Mouse (Mus musculus): Measurements from ENCODE around the gene Snx32. TPM values are rescaled to one million over a fixed set of nuclear protein-coding genes. Genes with fewer than 3 reads are reported as not detected.

Gene Snx32
- polyA plus RNA-seq (2014; fragmentation: Nextera tagmentation; extraction: Ambion mirVana), result 14.0 and 16.7 TPM in 2 replicates

- peak; percentile 99 for ATAC-seq (replicated peaks; ENCODE audit: insufficient number of reproducible peaks, low FRiP score, low TSS enrichment)
- Histone ChIP-seq H3K27me3 (ENCODE audit: control insufficient read depth, insufficient read depth, low read length) (no peaks in the 10 kb centered on the region), H3K27ac (ENCODE audit: low read depth, low read length) (0 out of 2 replicates have a peak within 1 kb of the TSS, but pooled peaks have one; percentile 50), H3K36me3 (ENCODE audit: control insufficient read depth, insufficient read depth, low read length) (no peaks in the 10 kb centered on the region), H3K4me2 (peak within 1 kb of the TSS; percentile 90), H3K4me1 (ENCODE audit: control insufficient read depth, insufficient read depth, low read length) (peaks cover 11% of the 10 kb centered on the region), H3K9ac (ENCODE audit: low read depth, low read length) (peak within 1 kb of the TSS; percentile 73), H3K4me3 (ENCODE audit: low read depth, low read length) (peak within 1 kb of the TSS; percentile 47), H3K9me3 (replicated peaks; ENCODE audit: control insufficient read depth, low read length) (no peaks in the 10 kb centered on the region)
- WGBS (ENCODE audit: insufficient replicate concordance), result 3% methylated on average over 47 of the region's 47 CpGs
These were observed at the start of gene Snx32 for GRCm38 (mm10) chr19:5510031-5511026. Gene Snx32, minus strand, starts transcription at chr19:5510538.

- Histone ChIP-seq H3K4me2 (peak overlapping the region; percentile 67), H3K9ac (ENCODE audit: low read depth, low read length) (peak overlapping the region; percentile 11; the same call in 1 of the 2 replicates), H3K4me3 (ENCODE audit: low read depth, low read length) (peak overlapping the region; percentile 42), H3K9me3 (replicated peaks; ENCODE audit: control insufficient read depth, low read length) (no peaks in the 10 kb centered on the region), H3K27me3 (ENCODE audit: control insufficient read depth, insufficient read depth, low read length) (peaks cover 90% of the 10 kb centered on the region), H3K4me1 (ENCODE audit: control insufficient read depth, insufficient read depth, low read length) (peaks cover 12% of the 10 kb centered on the region), H3K27ac (ENCODE audit: low read depth, low read length) (no peak overlapping the region), H3K36me3 (ENCODE audit: control insufficient read depth, insufficient read depth, low read length) (no peaks in the 10 kb centered on the region)
- ATAC-seq (replicated peaks; ENCODE audit: insufficient number of reproducible peaks, low FRiP score, low TSS enrichment), result no peak
- 1% methylated on average over 69 of the region's 69 CpGs for WGBS (ENCODE audit: insufficient replicate concordance)
These were observed 49.5 kb upstream of the Snx32 start for GRCm38 (mm10) chr19:5559631-5560456.

- Histone ChIP-seq H3K27me3 (ENCODE audit: control insufficient read depth, insufficient read depth, low read length) (peaks cover 89% of the 10 kb centered on the region), H3K9ac (ENCODE audit: low read depth, low read length) (no peak overlapping the region), H3K4me1 (ENCODE audit: control insufficient read depth, insufficient read depth, low read length) (peaks cover 12% of the 10 kb centered on the region), H3K27ac (ENCODE audit: low read depth, low read length) (no peak overlapping the region), H3K4me2 (peak overlapping the region; percentile 67; the same call in 1 of the 2 replicates), H3K4me3 (ENCODE audit: low read depth, low read length) (peak overlapping the region; percentile 42; the same call in 1 of the 2 replicates), H3K9me3 (replicated peaks; ENCODE audit: control insufficient read depth, low read length) (no peaks in the 10 kb centered on the region), H3K36me3 (ENCODE audit: control insufficient read depth, insufficient read depth, low read length) (no peaks in the 10 kb centered on the region)
- no peak for ATAC-seq (replicated peaks; ENCODE audit: insufficient number of reproducible peaks, low FRiP score, low TSS enrichment)
- 20% methylated on average over 8 of the region's 8 CpGs for WGBS (ENCODE audit: insufficient replicate concordance)
These were observed 48.9 kb upstream of the Snx32 start for GRCm38 (mm10) chr19:5559229-5559628.

GRCm38 (mm10) chr19:5558770-5559169 lies 48.4 kb upstream of the Snx32 start:
- H3K27ac ChIP-seq (ENCODE audit: low read depth, low read length), result no peak overlapping the region
- H3K27me3 ChIP-seq (ENCODE audit: control insufficient read depth, insufficient read depth, low read length), result peaks cover 86% of the 10 kb centered on the region
- ATAC-seq (replicated peaks; ENCODE audit: insufficient number of reproducible peaks, low FRiP score, low TSS enrichment), result no peak
- no peaks in the 10 kb centered on the region for H3K9me3 ChIP-seq (replicated peaks; ENCODE audit: control insufficient read depth, low read length)
- H3K4me3 ChIP-seq (ENCODE audit: low read depth, low read length), result no peak overlapping the region
- H3K36me3 ChIP-seq (ENCODE audit: control insufficient read depth, insufficient read depth, low read length), result no peaks in the 10 kb centered on the region
- H3K4me2 ChIP-seq, result no peak overlapping the region
- H3K4me1 ChIP-seq (ENCODE audit: control insufficient read depth, insufficient read depth, low read length), result peaks cover 12% of the 10 kb centered on the region
- no peak overlapping the region for H3K9ac ChIP-seq (ENCODE audit: low read depth, low read length)
- 57% methylated on average over 8 of the region's 8 CpGs for WGBS (ENCODE audit: insufficient replicate concordance)

- Histone ChIP-seq H3K4me1 (ENCODE audit: control insufficient read depth, insufficient read depth, low read length) (peaks cover 12% of the 10 kb centered on the region), H3K4me2 (no peak overlapping the region), H3K9me3 (replicated peaks; ENCODE audit: control insufficient read depth, low read length) (no peaks in the 10 kb centered on the region), H3K27ac (ENCODE audit: low read depth, low read length) (no peak overlapping the region), H3K36me3 (ENCODE audit: control insufficient read depth, insufficient read depth, low read length) (no peaks in the 10 kb centered on the region), H3K4me3 (ENCODE audit: low read depth, low read length) (no peak overlapping the region), H3K27me3 (ENCODE audit: control insufficient read depth, insufficient read depth, low read length) (peaks cover 83% of the 10 kb centered on the region), H3K9ac (ENCODE audit: low read depth, low read length) (no peak overlapping the region)
- 44% methylated on average over 7 of the region's 7 CpGs for WGBS (ENCODE audit: insufficient replicate concordance)
- ATAC-seq (replicated peaks; ENCODE audit: insufficient number of reproducible peaks, low FRiP score, low TSS enrichment), result no peak
These were observed 47.8 kb upstream of the Snx32 start for GRCm38 (mm10) chr19:5558169-5558568.

GRCm38 (mm10) chr19:5554212-5554611 lies 43.9 kb upstream of the Snx32 start:
- WGBS (ENCODE audit: insufficient replicate concordance), result 78% methylated on average over 14 of the region's 14 CpGs
- Histone ChIP-seq H3K27ac (ENCODE audit: low read depth, low read length) (no peak overlapping the region), H3K4me2 (no peak overlapping the region), H3K27me3 (ENCODE audit: control insufficient read depth, insufficient read depth, low read length) (peaks cover 52% of the 10 kb centered on the region), H3K9me3 (replicated peaks; ENCODE audit: control insufficient read depth, low read length) (no peaks in the 10 kb centered on the region), H3K36me3 (ENCODE audit: control insufficient read depth, insufficient read depth, low read length) (no peaks in the 10 kb centered on the region), H3K4me3 (ENCODE audit: low read depth, low read length) (no peak overlapping the region), H3K4me1 (ENCODE audit: control insufficient read depth, insufficient read depth, low read length) (no peaks in the 10 kb centered on the region), H3K9ac (ENCODE audit: low read depth, low read length) (no peak overlapping the region)
- ATAC-seq (replicated peaks; ENCODE audit: insufficient number of reproducible peaks, low FRiP score, low TSS enrichment), result no peak

GRCm38 (mm10) chr19:5553802-5554201 lies 43.5 kb upstream of the Snx32 start:
- no peaks in the 10 kb centered on the region for H3K36me3 ChIP-seq (ENCODE audit: control insufficient read depth, insufficient read depth, low read length)
- H3K9me3 ChIP-seq (replicated peaks; ENCODE audit: control insufficient read depth, low read length), result no peaks in the 10 kb centered on the region
- 50% methylated on average over 8 of the region's 8 CpGs for WGBS (ENCODE audit: insufficient replicate concordance)
- H3K4me1 ChIP-seq (ENCODE audit: control insufficient read depth, insufficient read depth, low read length), result no peaks in the 10 kb centered on the region
- no peak overlapping the region for H3K4me3 ChIP-seq (ENCODE audit: low read depth, low read length)
- H3K27me3 ChIP-seq (ENCODE audit: control insufficient read depth, insufficient read depth, low read length), result peaks cover 48% of the 10 kb centered on the region
- no peak overlapping the region for H3K9ac ChIP-seq (ENCODE audit: low read depth, low read length)
- no peak overlapping the region for H3K27ac ChIP-seq (ENCODE audit: low read depth, low read length)
- ATAC-seq (replicated peaks; ENCODE audit: insufficient number of reproducible peaks, low FRiP score, low TSS enrichment), result no peak
- no peak overlapping the region for H3K4me2 ChIP-seq

GRCm38 (mm10) chr19:5547471-5548056 lies 37.2 kb upstream of the Snx32 start:
- no peak for ATAC-seq (replicated peaks; ENCODE audit: insufficient number of reproducible peaks, low FRiP score, low TSS enrichment)
- Histone ChIP-seq H3K4me2 (no peak overlapping the region), H3K36me3 (ENCODE audit: control insufficient read depth, insufficient read depth, low read length) (no peaks in the 10 kb centered on the region), H3K9ac (ENCODE audit: low read depth, low read length) (no peak overlapping the region), H3K4me1 (ENCODE audit: control insufficient read depth, insufficient read depth, low read length) (peaks cover 6% of the 10 kb centered on the region; the same call in 1 of the 2 replicates), H3K4me3 (ENCODE audit: low read depth, low read length) (no peak overlapping the region), H3K27me3 (ENCODE audit: control insufficient read depth, insufficient read depth, low read length) (peaks cover 10% of the 10 kb centered on the region), H3K27ac (ENCODE audit: low read depth, low read length) (no peak overlapping the region), H3K9me3 (replicated peaks; ENCODE audit: control insufficient read depth, low read length) (no peaks in the 10 kb centered on the region)
- 52% methylated on average over 4 of the region's 4 CpGs for WGBS (ENCODE audit: insufficient replicate concordance)
